Mouse (Mus musculus) left cerebral cortex, postnatal 4 days (tissue): ENCODE measurements around the gene Msgn1. TPM values are rescaled to one million over a fixed set of nuclear protein-coding genes. Genes with fewer than 3 reads are reported as not detected.

ENCODE experiments used
- DNase-seq: peaks from one replicate; pipeline ENCODE4 v3.0.0-alpha.2; 2022
- intact Hi-C: fragments of 180-260 bp; cut with DNase I; formaldehyde crosslinking; loops from one replicate; pipeline ENCODE4 v1.15.1; 2025
- total RNA-seq, 2 experiments: library from RNA; stranded (reverse); gene quantifications; 2 replicates each; pipeline ENCODE4 v1.2.3; 2021

The Msgn1 gene
- total RNA-seq: not detected

GRCm38 (mm10) chr12:11208872-11209271, at the start of gene Msgn1:
TSS of gene Msgn1 (minus strand) at chr12:11208972.
- intact Hi-C loops: no loop called here
- no peak for DNase-seq

- no peak for DNase-seq
- intact Hi-C loops: no loop called here
Measured at GRCm38 (mm10) chr12:11250322-11250721, 41.5 kb upstream of the Msgn1 start.

GRCm38 (mm10) chr12:11247460-11247859, 38.7 kb upstream of the Msgn1 start:
- DNase-seq: no peak
- intact Hi-C loops: no loop called here

- no peak for DNase-seq
- intact Hi-C loops: no loop called here
Measured at GRCm38 (mm10) chr12:11235996-11236395, 27.2 kb upstream of the Msgn1 start.

- DNase-seq: no peak
- intact Hi-C loops: no loop called here
Measured at GRCm38 (mm10) chr12:11230267-11230666, 21.5 kb upstream of the Msgn1 start.

GRCm38 (mm10) chr12:11226529-11227268, 17.9 kb upstream of the Msgn1 start:
- DNase-seq: no peak
- intact Hi-C loops: no loop called here

GRCm38 (mm10) chr12:11226123-11226522, 17.4 kb upstream of the Msgn1 start:
- intact Hi-C loops: no loop called here
- DNase-seq: no peak

- no peak for DNase-seq
- intact Hi-C loops: no loop called here
Measured at GRCm38 (mm10) chr12:11224722-11225121, 15.9 kb upstream of the Msgn1 start.

GRCm38 (mm10) chr12:11223090-11223489, 14.3 kb upstream of the Msgn1 start:
- intact Hi-C loops: no loop called here
- DNase-seq: no peak

- no peak for DNase-seq
Measured at GRCm38 (mm10) chr12:11222566-11222965, 13.8 kb upstream of the Msgn1 start.

GRCm38 (mm10) chr12:11221524-11222330, 13.0 kb upstream of the Msgn1 start:
- no peak for DNase-seq
- intact Hi-C loops: no loop called here

More at GRCm38 (mm10) chr12:11222566-11222965, 13.8 kb upstream of the Msgn1 start:
- intact Hi-C loops: no loop called here

GRCm38 (mm10) chr12:11217726-11218250, 9.0 kb upstream of the Msgn1 start:
- no peak for DNase-seq
- intact Hi-C loops: no loop called here

- DNase-seq: no peak
- intact Hi-C loops: no loop called here
Measured at GRCm38 (mm10) chr12:11216454-11216853, 7.7 kb upstream of the Msgn1 start.

GRCm38 (mm10) chr12:11215555-11215954, 6.8 kb upstream of the Msgn1 start:
- intact Hi-C loops: no loop called here
- no peak for DNase-seq

GRCm38 (mm10) chr12:11214776-11215175, 6.0 kb upstream of the Msgn1 start:
- intact Hi-C loops: no loop called here
- DNase-seq: no peak

- no peak for DNase-seq
- intact Hi-C loops: no loop called here
Measured at GRCm38 (mm10) chr12:11212881-11213280, 4.1 kb upstream of the Msgn1 start.

- intact Hi-C loops: no loop called here
- DNase-seq: no peak
Measured at GRCm38 (mm10) chr12:11210361-11210760, 1.6 kb upstream of the Msgn1 start.

GRCm38 (mm10) chr12:11209636-11210035, 864 bp upstream of the Msgn1 start:
- DNase-seq: no peak
- intact Hi-C loops: no loop called here

- intact Hi-C loops: no loop called here
- no peak for DNase-seq
Measured at GRCm38 (mm10) chr12:11206321-11206720, 2.5 kb downstream of the Msgn1 start.

GRCm38 (mm10) chr12:11203694-11204665, 4.8 kb downstream of the Msgn1 start:
- peak; percentile 25 for DNase-seq

GRCm38 (mm10) chr12:11202476-11202875, 6.3 kb downstream of the Msgn1 start:
- DNase-seq: no peak
- intact Hi-C loops: no loop called here

More at GRCm38 (mm10) chr12:11203694-11204665, 4.8 kb downstream of the Msgn1 start:
- intact Hi-C loops: no loop called here
